Mouse (Mus musculus) bone marrow macrophage, adult 2 months (primary cell): ENCODE measurements around the gene Ss18l2. TPM values are rescaled to one million over a fixed set of nuclear protein-coding genes. Genes with fewer than 3 reads are reported as not detected.

Source experiments
- H3K27ac ChIP-seq: 2 replicates; pipeline ENCODE4 v1.5.1; 2012; ENCODE audit warnings: low read depth, low read length; ENCODE audit not compliant: insufficient read depth
- H3K4me1 ChIP-seq: 2 replicates; pipeline ENCODE4 v1.6.1; 2012; ENCODE audit warnings: low read length; ENCODE audit not compliant: control insufficient read depth, insufficient read depth
- H3K4me3 ChIP-seq: 2 replicates; pipeline ENCODE4 v1.5.1; 2012; ENCODE audit warnings: mild to moderate bottlenecking, low read length, moderate library complexity; ENCODE audit not compliant: insufficient read depth
- CTCF ChIP-seq: IDR thresholded peaks from 2 replicates; pipeline ENCODE4 v1.5.1; 2012; ENCODE audit warnings: low read depth, mild to moderate bottlenecking, low read length, moderate library complexity
- POLR2A ChIP-seq: IDR thresholded peaks from 2 replicates; pipeline ENCODE4 v1.6.1; 2012; ENCODE audit warnings: mild to moderate bottlenecking, low read depth, low read length, borderline replicate concordance
- polyA plus RNA-seq: library from polyadenylated mRNA; stranded (reverse); fragments of >200 nt; gene quantifications from 2 replicates; pipeline ENCODE4 v1.2.4, GENCODE M21; 2012; ENCODE audit not compliant: missing spikeins, insufficient read depth, insufficient read length

Ss18l2 gene
- 27.5 and 34.0 TPM in 2 replicates for polyA plus RNA-seq

DNA sequence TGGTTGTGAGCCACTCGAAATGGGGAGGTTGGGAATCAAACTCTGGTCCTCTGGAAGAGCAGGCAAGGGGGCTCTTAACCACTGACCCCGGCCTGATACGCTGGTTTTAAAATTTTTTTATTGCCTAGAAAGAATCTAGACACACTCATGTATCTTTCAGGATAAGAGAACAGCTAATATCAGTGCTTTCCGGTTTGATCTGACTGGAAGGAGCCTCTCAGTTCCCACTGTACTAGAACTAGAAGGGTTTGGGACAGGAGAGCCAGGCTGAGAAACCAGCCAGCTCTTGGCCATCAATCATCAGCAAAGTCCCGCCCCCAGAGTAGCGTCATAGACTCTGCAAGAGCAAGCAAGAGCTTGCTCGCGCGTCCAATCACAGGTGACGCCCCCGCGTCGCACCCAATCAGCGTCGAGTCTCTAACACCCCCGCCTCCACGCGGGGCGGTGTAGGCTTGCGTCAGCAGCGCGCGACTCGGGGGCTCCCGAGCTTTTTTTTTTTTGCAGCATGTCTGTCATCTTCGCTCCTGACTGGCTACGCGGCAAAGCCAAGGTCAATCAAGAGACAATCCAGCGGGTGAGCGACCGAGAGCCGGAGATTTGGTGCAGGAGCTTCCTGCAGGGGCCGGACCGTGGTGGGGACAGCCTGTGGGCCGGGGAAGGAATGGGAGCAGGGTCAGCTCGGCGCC lies at the start of gene Ss18l2:
TSS of gene Ss18l2 (plus strand) at position 432 of the 686 bp plus-strand sequence.
- peak within 1 kb of the TSS; percentile 99 for H3K4me3 ChIP-seq
- no peak for TF ChIP-seq CTCF
- TF ChIP-seq POLR2A, result no peak
- peaks cover 51% of the 10 kb centered on the region for H3K4me1 ChIP-seq
- H3K27ac ChIP-seq, result peak within 1 kb of the TSS; percentile 77

DNA sequence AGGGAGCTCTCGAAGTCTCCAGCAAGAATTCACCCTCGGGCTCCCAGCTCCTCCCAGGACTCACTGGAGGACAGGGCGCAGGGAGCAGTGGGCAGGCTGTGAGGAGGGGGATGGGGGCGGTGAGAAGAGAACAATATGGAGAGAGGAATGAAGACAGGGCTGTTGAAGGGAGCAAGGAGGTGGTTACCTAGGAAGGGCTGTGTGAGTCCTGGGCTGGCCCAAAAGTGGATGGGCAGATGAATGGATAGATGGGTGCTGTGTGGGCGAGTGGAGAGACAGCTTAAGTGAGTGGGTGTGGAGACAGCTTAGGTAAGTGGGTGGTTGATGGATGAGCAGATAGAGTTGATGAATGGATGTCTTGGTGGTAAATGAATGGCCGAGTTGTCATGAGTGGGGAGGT lies 46.7 kb upstream of the Ss18l2 start:
- no peak overlapping the region for H3K27ac ChIP-seq
- no peak overlapping the region for H3K4me3 ChIP-seq
- peaks cover 4% of the 10 kb centered on the region for H3K4me1 ChIP-seq
- TF ChIP-seq CTCF (no peak), POLR2A (no peak)

DNA sequence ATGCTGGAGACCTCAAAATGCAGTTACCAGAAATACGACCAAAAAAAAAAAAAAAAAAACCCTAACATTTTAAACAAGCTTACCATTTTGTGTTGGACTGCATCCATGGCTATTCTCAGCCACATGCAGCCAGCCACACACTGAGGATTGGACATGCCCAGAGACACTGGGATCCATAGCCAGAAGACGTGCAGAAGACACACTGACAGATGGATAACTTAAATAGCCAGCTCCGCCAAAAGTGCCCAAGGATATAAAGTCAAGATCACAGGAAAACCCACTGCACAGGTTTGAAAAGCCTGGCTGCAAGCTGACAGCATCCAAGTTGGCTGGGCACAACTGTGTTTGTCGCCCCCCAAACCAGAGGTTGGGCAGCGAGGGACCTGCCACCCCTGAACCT lies 46.0 kb upstream of the Ss18l2 start:
- TF ChIP-seq CTCF (no peak), POLR2A (no peak)
- Histone ChIP-seq H3K4me3 (no peak overlapping the region), H3K4me1 (peaks cover 9% of the 10 kb centered on the region), H3K27ac (no peak overlapping the region)

DNA sequence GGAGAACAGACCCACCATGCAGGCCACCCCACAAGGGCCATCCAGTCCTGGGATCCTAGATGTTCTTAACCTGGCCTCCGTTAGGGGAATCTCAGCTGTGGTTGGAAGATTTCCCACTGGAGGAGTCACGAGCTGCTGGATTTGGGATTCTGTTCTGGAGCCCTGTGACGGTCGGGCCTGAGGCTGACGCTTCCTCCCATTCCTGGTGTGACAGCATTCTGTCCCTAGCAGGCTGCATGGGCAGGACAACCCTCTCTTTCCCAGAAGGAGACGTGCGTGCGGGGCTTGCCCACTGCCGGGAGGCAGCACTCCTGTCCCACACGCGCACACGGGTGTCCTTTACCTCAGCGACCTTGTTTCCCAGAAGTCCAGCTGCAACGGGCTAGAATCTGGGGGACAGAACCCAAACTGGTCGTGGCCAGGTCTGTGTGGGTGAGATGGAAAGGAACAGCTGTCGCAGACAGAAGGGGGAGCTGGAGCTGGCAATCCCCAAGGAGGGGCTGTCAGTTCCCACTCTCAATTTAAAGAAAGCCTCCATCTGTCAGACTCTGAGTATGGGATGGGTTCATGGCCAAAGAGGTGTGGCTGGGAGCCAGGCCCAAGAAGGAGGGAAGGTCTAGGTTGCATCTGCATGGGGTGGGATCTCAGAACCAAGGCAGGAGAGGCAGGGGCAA lies 43.0 kb upstream of the Ss18l2 start:
- peaks cover 13% of the 10 kb centered on the region for H3K4me1 ChIP-seq
- no peak overlapping the region for H3K4me3 ChIP-seq
- no peak overlapping the region for H3K27ac ChIP-seq
- TF ChIP-seq CTCF (no peak), POLR2A (no peak)

DNA sequence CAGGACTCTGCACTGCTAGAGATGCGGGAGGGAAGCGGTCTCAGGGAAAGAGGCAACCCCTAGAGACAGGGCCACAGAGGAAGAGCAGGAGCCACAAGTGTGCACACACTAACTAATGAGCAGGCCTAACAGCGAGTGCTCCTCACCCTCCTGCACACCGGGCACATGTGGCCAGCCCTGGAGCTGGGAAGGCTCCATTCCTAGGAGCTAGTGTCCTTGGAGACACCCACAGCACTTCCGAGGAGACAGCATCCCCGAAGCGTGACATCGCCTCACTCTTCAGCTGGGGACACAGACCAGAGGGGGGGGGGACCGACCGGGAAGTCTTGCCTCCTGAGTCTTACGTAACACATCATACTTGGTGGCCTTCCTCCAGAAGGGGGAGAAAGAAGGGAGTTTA lies 42.3 kb upstream of the Ss18l2 start:
- Histone ChIP-seq H3K27ac (no peak overlapping the region), H3K4me1 (peaks cover 18% of the 10 kb centered on the region), H3K4me3 (no peak overlapping the region)
- TF ChIP-seq CTCF (no peak), POLR2A (no peak)

DNA sequence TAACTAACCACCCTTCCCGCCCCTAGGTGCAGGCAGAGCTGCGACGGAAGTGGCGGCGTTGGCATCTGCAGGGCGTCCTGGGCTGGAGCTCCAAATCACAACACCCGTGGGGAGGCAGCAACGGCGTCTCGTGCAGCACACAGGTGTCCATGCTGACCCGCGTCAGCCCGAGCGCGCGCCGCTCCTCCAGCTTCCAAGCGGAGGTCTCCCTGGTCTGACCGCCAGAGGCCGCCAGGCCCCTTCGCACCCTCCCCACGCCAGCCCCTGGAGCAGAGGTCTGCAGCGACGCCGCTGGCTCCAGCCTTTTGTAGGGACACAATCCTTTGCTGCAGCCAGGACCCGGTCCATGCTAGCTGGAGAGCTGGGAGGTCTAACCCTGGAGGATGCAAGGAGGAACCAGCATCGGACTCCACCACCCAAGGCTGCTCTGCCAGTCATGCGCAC lies 40.8 kb upstream of the Ss18l2 start:
- Histone ChIP-seq H3K4me1 (peaks cover 20% of the 10 kb centered on the region), H3K27ac (no peak overlapping the region), H3K4me3 (peak overlapping the region; percentile 40)
- TF ChIP-seq CTCF, result peak; percentile 31; the same call in 1 of the 2 replicates
- TF ChIP-seq POLR2A, result no peak

DNA sequence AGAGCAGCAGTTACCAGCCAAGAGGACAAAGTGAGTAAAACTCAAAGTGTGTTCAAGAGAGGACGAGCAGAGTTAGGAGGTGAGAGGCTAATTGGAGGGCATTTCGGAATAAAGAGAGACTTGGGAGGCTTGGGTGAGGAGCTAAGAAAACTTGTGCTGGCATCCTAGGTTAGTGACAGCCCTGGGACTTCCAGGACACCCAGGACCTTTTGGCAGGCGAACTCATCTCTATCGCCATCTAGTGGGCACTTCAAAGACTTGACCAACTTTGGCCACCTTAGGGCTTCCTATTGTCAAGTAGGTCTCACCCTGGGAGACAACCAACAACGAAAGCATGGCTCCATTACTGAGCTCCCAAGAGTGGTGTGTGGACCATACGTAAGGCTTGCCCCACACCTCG lies 38.8 kb upstream of the Ss18l2 start:
- no peak overlapping the region for H3K4me3 ChIP-seq
- no peak overlapping the region for H3K27ac ChIP-seq
- no peak for TF ChIP-seq POLR2A
- TF ChIP-seq CTCF, result peak; percentile 36
- peaks cover 34% of the 10 kb centered on the region for H3K4me1 ChIP-seq

DNA sequence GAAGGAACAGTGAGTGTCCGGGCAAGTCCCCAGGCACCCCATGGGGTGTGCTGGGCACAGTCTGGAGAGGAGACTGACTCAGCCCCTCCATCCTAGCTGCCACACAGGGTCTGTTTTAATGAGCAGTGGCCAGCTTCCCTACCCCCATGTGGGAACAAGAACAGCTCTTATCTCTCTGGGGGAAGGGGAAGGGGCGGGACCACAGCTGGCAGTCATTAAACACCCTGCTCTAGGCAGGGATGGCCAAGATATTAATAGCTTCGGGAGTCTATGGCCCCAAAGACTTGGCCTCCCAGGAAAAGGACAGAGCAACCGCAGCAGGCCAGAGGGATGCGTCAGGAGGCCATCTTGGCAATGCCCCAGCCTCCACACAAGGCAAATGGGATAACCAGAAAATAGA lies 37.8 kb upstream of the Ss18l2 start:
- TF ChIP-seq POLR2A (no peak), CTCF (no peak)
- Histone ChIP-seq H3K4me1 (peaks cover 43% of the 10 kb centered on the region), H3K4me3 (no peak overlapping the region), H3K27ac (no peak overlapping the region)

DNA sequence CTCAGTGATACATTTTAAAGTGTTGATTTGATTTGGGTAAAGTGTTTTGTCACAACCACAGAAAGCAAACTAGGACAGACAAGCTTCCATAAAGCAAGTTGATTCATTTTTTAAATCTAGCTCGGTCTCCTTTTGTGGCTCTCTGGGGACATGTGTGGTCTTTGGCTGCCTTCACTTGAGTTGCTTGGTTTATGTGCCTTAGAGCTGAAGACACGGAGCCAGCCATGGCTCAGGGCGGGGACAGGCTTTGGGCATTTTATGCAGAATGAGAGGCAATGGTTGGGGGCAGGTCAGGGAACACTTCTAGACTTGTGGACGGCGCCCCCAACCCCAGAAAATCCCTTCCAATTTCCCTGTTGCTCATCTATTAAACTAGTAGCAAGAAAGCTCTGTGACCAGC lies 36.4 kb upstream of the Ss18l2 start:
- Histone ChIP-seq H3K4me1 (peaks cover 42% of the 10 kb centered on the region), H3K27ac (no peak overlapping the region), H3K4me3 (no peak overlapping the region)
- TF ChIP-seq CTCF (no peak), POLR2A (no peak)

DNA sequence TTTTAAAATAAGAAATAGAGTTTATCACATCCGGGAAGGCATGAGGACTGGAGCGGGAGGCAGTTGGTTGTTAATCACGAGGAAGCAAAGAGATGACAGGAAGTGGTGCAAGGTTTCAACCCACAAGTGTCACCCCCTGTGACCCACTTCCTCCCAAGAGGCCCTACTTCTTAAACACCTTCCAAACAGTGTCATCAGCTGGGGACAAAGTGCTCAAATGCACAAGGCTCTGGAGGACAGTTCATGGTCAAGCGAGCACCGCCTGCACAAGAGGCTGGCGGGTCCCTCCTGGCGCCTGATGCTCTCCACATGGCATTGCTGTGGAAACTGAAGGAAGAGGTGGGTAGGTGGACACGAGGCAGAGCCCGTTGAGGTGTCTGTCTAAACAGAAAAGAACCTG lies 35.1 kb upstream of the Ss18l2 start:
- Histone ChIP-seq H3K4me3 (peak overlapping the region; percentile 23; the same call in 1 of the 2 replicates), H3K27ac (peak overlapping the region; percentile 79), H3K4me1 (peaks cover 34% of the 10 kb centered on the region)
- TF ChIP-seq POLR2A, result no peak
- TF ChIP-seq CTCF, result no peak
